Mouse (Mus musculus) heart, embryonic 11.5 days (tissue): ENCODE results near the gene Nsd1. TPM values are rescaled to one million over a fixed set of nuclear protein-coding genes. Genes with fewer than 3 reads are reported as not detected.

Experiments used
- ATAC-seq: fragments of 200-750 bp; cut with Nextera tagmentation; replicated peaks from 2 replicates; pipeline ENCODE4 v1.8.0; 2017; ENCODE audit warnings: moderate library complexity; ENCODE audit not compliant: insufficient number of reproducible peaks, low FRiP score, low TSS enrichment
- H3K27ac ChIP-seq: fragments of 300-500 bp; sonication (generic); 2 replicates; pipeline ENCODE4 v1.5.1; 2014; ENCODE audit warnings: mild to moderate bottlenecking, low read depth, low read length
- H3K27me3 ChIP-seq: fragments of 300-500 bp; sonication (generic); 2 replicates; pipeline ENCODE4 v1.6.1; 2014; ENCODE audit warnings: mild to moderate bottlenecking, low read length, mixed read lengths; ENCODE audit not compliant: control insufficient read depth, insufficient read depth
- H3K36me3 ChIP-seq: fragments of 300-500 bp; sonication (generic); 2 replicates; pipeline ENCODE4 v1.6.1; 2014; ENCODE audit warnings: mild to moderate bottlenecking, low read length, moderate library complexity, mixed read lengths; ENCODE audit not compliant: control insufficient read depth, insufficient read depth
- H3K4me1 ChIP-seq: fragments of 300-500 bp; sonication (generic); 2 replicates; pipeline ENCODE4 v1.6.1; 2014; ENCODE audit warnings: low read length; ENCODE audit not compliant: control insufficient read depth, insufficient read depth
- H3K4me2 ChIP-seq: fragments of 300-500 bp; sonication (generic); 2 replicates; pipeline ENCODE4 v1.6.1; 2014; ENCODE audit warnings: mild to moderate bottlenecking, moderate library complexity
- H3K4me3 ChIP-seq: fragments of 300-500 bp; sonication (generic); 2 replicates; pipeline ENCODE4 v1.5.1; 2014; ENCODE audit warnings: low read depth, low read length
- H3K9ac ChIP-seq: fragments of 300-500 bp; sonication (generic); 2 replicates; pipeline ENCODE4 v1.6.1; 2014; ENCODE audit warnings: mild to moderate bottlenecking, low read depth, low read length, moderate library complexity
- H3K9me3 ChIP-seq: fragments of 300-500 bp; sonication (generic); replicated peaks from 2 replicates; pipeline ENCODE4 v1.6.1; 2016; ENCODE audit warnings: low read length; ENCODE audit not compliant: control insufficient read depth
- WGBS: fragments of 180-500 bp; shearing (Covaris S2); extraction: QIAGEN DNeasy Blood & Tissue Kit; methylation state at CpG from one replicate; pipeline ENCODE4 v1.1.7; 2014; ENCODE audit not compliant: insufficient replicate concordance; 5-methylcytosine and 5-hydroxymethylcytosine counted together
- polyA plus RNA-seq: library from polyadenylated mRNA; unstranded; fragments of >200 nt; fragmentation: Nextera tagmentation; extraction: Ambion mirVana; gene quantifications from 2 replicates; pipeline ENCODE4 v1.2.1, GENCODE M21; 2014

Nsd1 gene
- polyA plus RNA-seq = 41.8 and 72.1 TPM in 2 replicates

DNA sequence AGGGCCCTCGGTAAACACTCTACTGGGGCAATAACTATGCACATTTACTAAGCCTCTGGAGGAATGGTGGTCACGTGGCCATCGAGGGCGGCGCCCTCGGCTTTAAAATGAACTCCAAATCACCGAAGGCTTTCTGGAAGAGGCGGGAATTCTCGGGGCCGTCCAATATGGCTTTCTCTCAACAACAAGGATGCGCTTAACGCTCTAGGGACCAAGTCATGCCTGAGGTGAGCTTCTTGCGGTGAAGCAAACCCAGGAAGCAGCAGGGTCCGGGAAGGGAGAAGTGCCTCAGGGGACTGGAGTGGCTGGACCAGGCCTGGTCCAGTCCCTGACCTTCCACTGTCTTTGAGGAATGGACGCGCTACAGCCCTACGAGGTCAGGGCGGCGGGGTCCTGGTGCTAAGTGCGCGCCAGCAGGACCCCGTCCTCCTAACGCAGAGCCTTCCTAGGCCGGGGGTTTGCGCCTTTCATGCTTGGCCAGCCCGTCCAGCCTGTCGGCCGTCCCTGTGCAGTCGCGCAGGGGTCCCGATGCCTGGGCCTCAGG, at the start of gene Nsd1:
Gene Nsd1 (plus strand): TSS at position 134 of the 544 bp plus-strand sequence.
- no peak for ATAC-seq

DNA sequence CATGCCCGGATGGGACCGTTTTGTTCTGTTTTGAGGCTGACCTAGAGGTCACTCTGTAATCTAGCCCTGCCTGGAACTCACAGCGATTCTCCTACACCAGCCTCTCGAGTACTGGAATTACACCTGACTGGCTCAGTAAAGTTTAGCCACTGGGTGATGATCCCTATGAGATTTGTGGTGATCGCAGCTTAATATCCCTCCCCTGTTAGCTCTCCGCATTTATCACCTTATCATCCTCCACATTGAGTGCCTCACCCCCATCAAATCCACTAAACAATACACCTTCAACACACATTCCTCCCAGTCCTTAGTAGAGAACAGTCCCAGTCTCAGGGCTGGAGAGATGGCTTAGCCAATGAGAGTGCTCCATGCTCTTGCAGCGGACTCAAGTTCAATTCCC, 47.2 kb upstream of the Nsd1 start:
- H3K4me2 ChIP-seq = no peak overlapping the region
- no peaks in the 10 kb centered on the region for H3K27me3 ChIP-seq
- no peaks in the 10 kb centered on the region for H3K9me3 ChIP-seq
- no peak overlapping the region for H3K9ac ChIP-seq
- 58% methylated on average over 7 of the region's 7 CpGs for WGBS
- no peak overlapping the region for H3K27ac ChIP-seq
- ATAC-seq = no peak
- no peak overlapping the region for H3K4me3 ChIP-seq
- no peaks in the 10 kb centered on the region for H3K4me1 ChIP-seq
- no peaks in the 10 kb centered on the region for H3K36me3 ChIP-seq

More for the DNA sequence above, at the start of gene Nsd1:
- Histone ChIP-seq H3K4me2 (peak within 1 kb of the TSS; percentile 80), H3K36me3 (peaks cover 14% of the 10 kb centered on the region), H3K9ac (peak within 1 kb of the TSS; percentile 96), H3K27ac (peak within 1 kb of the TSS; percentile 99), H3K9me3 (no peaks in the 10 kb centered on the region), H3K27me3 (no peaks in the 10 kb centered on the region), H3K4me1 (peaks cover 24% of the 10 kb centered on the region), H3K4me3 (peak within 1 kb of the TSS; percentile 78)
- WGBS = 28% methylated on average over 30 of the region's 31 CpGs

DNA sequence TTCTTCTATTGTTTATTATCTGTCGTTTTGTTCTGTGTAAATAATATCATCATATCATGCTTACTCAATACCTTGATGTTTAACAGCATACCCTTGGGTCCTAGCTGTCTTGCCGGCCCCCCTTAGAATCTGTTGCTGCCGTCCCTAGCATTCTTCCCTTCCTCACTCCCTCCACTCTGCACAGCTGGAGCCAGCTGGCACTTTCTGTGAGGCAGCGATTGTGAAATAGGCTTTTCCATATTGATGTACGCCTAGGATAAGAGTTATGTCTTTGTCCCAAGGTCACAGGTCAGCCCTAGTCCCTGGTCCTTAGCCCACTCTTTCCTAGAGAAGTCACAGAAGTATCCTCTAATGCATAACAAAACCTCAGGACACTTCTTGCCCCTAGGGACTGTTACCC, 46.0 kb upstream of the Nsd1 start:
- Histone ChIP-seq H3K4me1 (no peaks in the 10 kb centered on the region), H3K9ac (no peak overlapping the region), H3K36me3 (no peaks in the 10 kb centered on the region; the same call in 1 of the 2 replicates), H3K4me2 (no peak overlapping the region), H3K27me3 (no peaks in the 10 kb centered on the region), H3K4me3 (no peak overlapping the region), H3K9me3 (no peaks in the 10 kb centered on the region), H3K27ac (no peak overlapping the region)
- 64% methylated on average over 5 of the region's 5 CpGs for WGBS
- ATAC-seq = no peak

DNA sequence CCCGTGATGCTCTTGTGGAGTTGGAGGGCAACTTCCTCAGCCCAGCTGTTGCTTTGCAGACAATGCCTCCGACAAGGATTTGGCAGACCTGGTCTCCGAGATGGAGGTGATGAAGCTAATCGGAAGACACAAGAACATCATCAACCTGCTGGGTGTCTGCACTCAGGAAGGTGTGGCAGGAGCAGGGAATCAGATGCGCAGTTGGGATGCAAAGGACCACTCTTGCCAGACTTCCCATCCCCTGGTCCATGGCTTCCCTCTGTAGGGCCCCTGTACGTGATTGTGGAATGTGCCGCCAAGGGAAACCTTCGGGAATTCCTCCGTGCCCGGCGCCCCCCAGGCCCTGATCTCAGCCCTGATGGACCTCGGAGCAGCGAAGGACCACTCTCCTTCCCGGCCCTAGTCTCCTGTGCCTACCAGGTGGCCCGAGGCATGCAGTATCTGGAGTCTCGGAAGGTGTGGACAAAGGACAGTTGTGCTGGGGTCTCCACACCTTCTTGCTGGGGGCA, 43.7 kb upstream of the Nsd1 start:
- Histone ChIP-seq H3K36me3 (no peaks in the 10 kb centered on the region; the same call in 1 of the 2 replicates), H3K4me2 (no peak overlapping the region), H3K9ac (no peak overlapping the region), H3K4me3 (no peak overlapping the region), H3K9me3 (no peaks in the 10 kb centered on the region), H3K27ac (no peak overlapping the region), H3K4me1 (no peaks in the 10 kb centered on the region), H3K27me3 (no peaks in the 10 kb centered on the region)
- no peak for ATAC-seq
- WGBS = 84% methylated on average over 16 of the region's 16 CpGs

DNA sequence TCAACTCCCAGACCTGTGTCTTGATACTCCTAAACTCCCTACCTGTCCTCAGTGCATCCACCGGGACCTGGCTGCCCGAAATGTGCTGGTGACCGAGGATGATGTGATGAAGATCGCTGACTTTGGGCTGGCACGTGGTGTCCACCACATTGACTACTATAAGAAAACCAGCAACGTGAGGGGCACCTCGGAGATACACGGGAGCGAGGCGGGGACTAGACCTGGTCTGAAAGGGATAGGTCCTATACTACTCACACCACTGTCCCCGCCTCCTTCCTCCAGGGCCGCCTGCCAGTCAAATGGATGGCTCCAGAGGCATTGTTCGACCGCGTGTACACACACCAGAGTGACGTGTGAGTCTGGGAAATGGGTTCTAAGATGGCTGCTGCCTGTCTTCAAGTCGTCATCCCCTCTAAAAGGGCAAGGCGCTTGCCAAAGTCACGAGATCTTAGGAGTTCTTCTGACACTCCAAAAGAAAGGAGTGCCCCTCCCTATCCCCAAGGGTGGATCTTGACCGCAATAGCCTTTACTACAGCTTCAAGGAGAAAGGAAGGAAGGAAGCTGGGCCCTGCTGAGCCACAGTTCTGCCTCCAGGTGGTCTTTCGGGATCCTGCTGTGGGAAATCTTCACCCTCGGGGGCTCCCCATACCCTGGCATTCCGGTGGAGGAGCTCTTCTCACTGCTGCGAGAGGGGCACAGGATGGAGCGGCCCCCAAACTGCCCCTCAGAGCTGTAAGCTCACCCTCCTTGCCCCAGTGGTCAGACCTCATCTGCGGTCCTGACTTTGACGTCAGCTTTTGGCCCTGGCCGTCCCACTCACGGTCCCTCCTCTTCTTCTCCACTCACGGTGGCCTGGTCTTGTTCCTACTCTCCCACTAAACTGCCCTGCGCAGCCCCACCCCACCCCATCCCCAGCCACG, 42.5 kb upstream of the Nsd1 start:
- Histone ChIP-seq H3K27ac (no peak overlapping the region), H3K4me1 (peaks cover 4% of the 10 kb centered on the region), H3K4me2 (no peak overlapping the region), H3K4me3 (no peak overlapping the region), H3K36me3 (no peaks in the 10 kb centered on the region; the same call in 1 of the 2 replicates), H3K9me3 (no peaks in the 10 kb centered on the region), H3K27me3 (no peaks in the 10 kb centered on the region), H3K9ac (no peak overlapping the region)
- no peak for ATAC-seq
- WGBS = 82% methylated on average over 32 of the region's 32 CpGs

DNA sequence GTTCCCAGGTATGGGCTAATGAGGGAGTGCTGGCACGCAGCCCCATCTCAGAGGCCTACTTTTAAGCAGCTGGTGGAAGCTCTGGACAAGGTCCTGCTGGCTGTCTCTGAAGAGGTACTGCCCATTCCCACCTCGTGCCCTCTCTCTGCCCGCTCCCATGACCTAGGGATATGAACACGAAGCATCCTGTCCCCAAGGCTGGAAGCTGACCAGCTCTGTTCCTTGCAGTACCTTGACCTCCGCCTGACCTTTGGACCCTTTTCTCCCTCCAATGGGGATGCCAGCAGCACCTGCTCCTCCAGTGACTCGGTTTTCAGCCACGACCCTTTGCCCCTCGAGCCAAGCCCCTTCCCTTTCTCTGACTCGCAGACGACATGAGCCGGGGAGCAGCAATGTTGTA, 41.8 kb upstream of the Nsd1 start:
- no peak for ATAC-seq
- H3K27ac ChIP-seq = no peak overlapping the region
- 82% methylated on average over 11 of the region's 11 CpGs for WGBS
- H3K9ac ChIP-seq = no peak overlapping the region
- H3K9me3 ChIP-seq = no peaks in the 10 kb centered on the region
- H3K4me1 ChIP-seq = peaks cover 5% of the 10 kb centered on the region
- H3K4me3 ChIP-seq = no peak overlapping the region
- no peaks in the 10 kb centered on the region; the same call in 1 of the 2 replicates for H3K36me3 ChIP-seq
- no peak overlapping the region for H3K4me2 ChIP-seq
- H3K27me3 ChIP-seq = no peaks in the 10 kb centered on the region

DNA sequence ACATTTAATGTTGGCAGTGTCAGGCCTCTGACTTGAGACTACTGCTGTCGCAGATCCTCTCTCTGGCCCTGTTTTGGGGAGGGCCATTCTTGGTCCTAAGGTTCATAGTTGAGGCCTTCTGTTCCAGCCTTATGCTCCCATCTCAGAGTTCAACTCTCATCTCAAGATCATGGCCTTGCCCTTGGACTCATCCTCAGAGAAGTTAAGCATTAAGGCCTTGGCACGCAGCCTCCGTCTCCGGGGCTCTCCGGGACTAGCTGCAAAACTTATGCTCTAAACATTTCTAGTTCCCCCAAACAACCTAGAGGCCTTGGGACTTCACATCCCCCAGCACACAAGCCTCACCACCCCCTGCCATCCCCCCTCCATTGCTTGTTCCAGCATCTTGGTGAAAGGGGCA, 41.3 kb upstream of the Nsd1 start:
- no peak overlapping the region for H3K27ac ChIP-seq
- ATAC-seq = no peak
- no peak overlapping the region for H3K9ac ChIP-seq
- H3K9me3 ChIP-seq = no peaks in the 10 kb centered on the region
- H3K36me3 ChIP-seq = no peaks in the 10 kb centered on the region; the same call in 1 of the 2 replicates
- WGBS = 85% methylated on average over 5 of the region's 5 CpGs
- peaks cover 5% of the 10 kb centered on the region for H3K4me1 ChIP-seq
- H3K27me3 ChIP-seq = no peaks in the 10 kb centered on the region
- H3K4me3 ChIP-seq = no peak overlapping the region
- no peak overlapping the region for H3K4me2 ChIP-seq

DNA sequence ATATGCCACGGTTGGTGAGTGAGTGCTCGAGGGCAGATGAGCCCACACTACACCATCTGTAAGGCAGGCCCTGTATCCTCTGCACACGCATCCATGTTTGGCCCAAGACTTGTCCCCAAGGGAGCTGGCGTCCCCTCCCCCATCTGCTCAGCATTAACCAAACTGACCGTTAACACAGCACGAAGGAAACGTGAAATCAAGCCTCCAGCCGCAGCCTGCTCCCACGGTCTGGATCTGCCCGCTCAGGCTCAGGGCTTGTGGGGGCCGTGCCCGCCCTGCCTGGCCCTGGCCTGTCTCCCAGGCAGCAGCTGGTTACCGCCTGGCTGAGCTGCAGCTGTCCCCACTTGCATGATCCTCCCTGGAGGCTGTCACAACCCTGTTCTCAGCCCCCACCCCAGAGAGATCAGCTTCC, 40.6 kb upstream of the Nsd1 start:
- no peak overlapping the region for H3K4me3 ChIP-seq
- WGBS = 80% methylated on average over 13 of the region's 13 CpGs
- H3K4me2 ChIP-seq = no peak overlapping the region
- no peaks in the 10 kb centered on the region for H3K27me3 ChIP-seq
- no peak overlapping the region for H3K9ac ChIP-seq
- H3K4me1 ChIP-seq = peaks cover 5% of the 10 kb centered on the region
- H3K27ac ChIP-seq = no peak overlapping the region
- ATAC-seq = no peak
- H3K36me3 ChIP-seq = no peaks in the 10 kb centered on the region; the same call in 1 of the 2 replicates
- H3K9me3 ChIP-seq = no peaks in the 10 kb centered on the region
